Mouse (Mus musculus) heart, postnatal 0 days (tissue): Measurements from ENCODE around the gene Zfhx3. TPM values are rescaled to one million over a fixed set of nuclear protein-coding genes. Genes with fewer than 3 reads are reported as not detected.

ENCODE experiments used
- ATAC-seq: fragments of 200-750 bp; cut with Nextera tagmentation; 2 replicates; pipeline ENCODE4 v1.8.0; 2017; ENCODE audit warnings: low read depth, moderate number of reproducible peaks, moderate library complexity; ENCODE audit not compliant: insufficient read depth
- DNase-seq: peaks from one replicate; pipeline ENCODE4 v3.0.0-alpha.2; 2016; ENCODE audit warnings: low spot score
- H3K27ac ChIP-seq: fragments of 300-500 bp; sonication (generic); 2 replicates; pipeline ENCODE4 v1.5.1; 2014; ENCODE audit warnings: low read depth, mild to moderate bottlenecking
- H3K27me3 ChIP-seq: fragments of 300-500 bp; sonication (generic); 2 replicates; pipeline ENCODE4 v1.6.1; 2014; ENCODE audit warnings: low read length, mixed read lengths; ENCODE audit not compliant: control insufficient read depth, insufficient read depth
- H3K36me3 ChIP-seq: fragments of 300-500 bp; sonication (generic); replicated peaks from 2 replicates; pipeline ENCODE4 v1.6.1; 2014; ENCODE audit warnings: low read length, mixed read lengths; ENCODE audit not compliant: control insufficient read depth, insufficient read depth
- H3K4me1 ChIP-seq: fragments of 300-500 bp; sonication (generic); 2 replicates; pipeline ENCODE4 v1.6.1; 2014; ENCODE audit warnings: antibody characterized with exemption; ENCODE audit not compliant: control insufficient read depth, insufficient read depth
- H3K4me2 ChIP-seq: fragments of 300-500 bp; sonication (generic); 2 replicates; pipeline ENCODE4 v1.6.1; 2014; ENCODE audit warnings: low read depth, mild to moderate bottlenecking, low read length, moderate library complexity
- H3K4me3 ChIP-seq: fragments of 300-500 bp; sonication (generic); 2 replicates; pipeline ENCODE4 v1.5.1; 2014; ENCODE audit warnings: low read depth, low read length
- H3K9ac ChIP-seq: fragments of 300-500 bp; sonication (generic); replicated peaks from 2 replicates; pipeline ENCODE4 v1.6.1; 2014; ENCODE audit warnings: low read depth, low read length, mixed read lengths
- H3K9me3 ChIP-seq: fragments of 300-500 bp; sonication (generic); replicated peaks from 2 replicates; pipeline ENCODE4 v1.6.1; 2016; ENCODE audit warnings: low read length; ENCODE audit not compliant: control insufficient read depth
- CTCF ChIP-seq: IDR thresholded peaks from 2 replicates; pipeline ENCODE4 v1.5.1; 2016; ENCODE audit warnings: antibody characterized with exemption, control low read depth, low read depth
- EP300 ChIP-seq: IDR thresholded peaks from 2 replicates; pipeline ENCODE4 v1.6.1; 2016; ENCODE audit warnings: antibody characterized with exemption, low read depth
- WGBS: fragments of 180-500 bp; shearing (Covaris S2); extraction: QIAGEN DNeasy Blood & Tissue Kit; methylation state at CpG from one replicate; pipeline ENCODE4 v1.1.7; 2014; 5-methylcytosine and 5-hydroxymethylcytosine counted together
- polyA plus RNA-seq: library from polyadenylated mRNA; unstranded; fragments of >200 nt; fragmentation: Nextera tagmentation; extraction: Ambion mirVana; gene quantifications from 2 replicates; pipeline ENCODE4 v1.2.1, GENCODE M21; 2015
- total RNA-seq: library from RNA; depleted of rRNA; stranded (reverse); fragments of >200 nt; gene quantifications from 2 replicates; pipeline ENCODE4 v1.2.3, GENCODE M21; 2014; ENCODE audit warnings: low replicate concordance

Zfhx3 gene
- total and polyA plus RNA-seq, 2 experiments from 2014 or later: 2.0 to 2.5 TPM

- Histone ChIP-seq H3K27ac (no peak overlapping the region), H3K4me2 (no peak overlapping the region), H3K9me3 (peaks cover 30% of the 10 kb centered on the region), H3K4me3 (no peak overlapping the region), H3K9ac (no peak overlapping the region), H3K4me1 (no peaks in the 10 kb centered on the region), H3K27me3 (no peaks in the 10 kb centered on the region), H3K36me3 (peaks cover 85% of the 10 kb centered on the region)
- 91% methylated on average over 12 of the region's 12 CpGs for WGBS
- no peak for TF ChIP-seq CTCF
- TF ChIP-seq EP300: no peak
- DNase-seq (no peak), ATAC-seq (no peak)
Observed at GRCm38 (mm10) chr8:108951560-108951959, 1009.1 kb downstream of the Zfhx3 start.

- DNase-seq (no peak), ATAC-seq (0 out of 2 replicates have a peak, but pooled peaks have one; percentile 24)
- TF ChIP-seq CTCF: no peak
- TF ChIP-seq EP300: no peak
- Histone ChIP-seq H3K4me1 (no peaks in the 10 kb centered on the region), H3K9me3 (no peaks in the 10 kb centered on the region), H3K27ac (no peak overlapping the region), H3K9ac (no peak overlapping the region), H3K4me2 (peak overlapping the region; percentile 51), H3K27me3 (no peaks in the 10 kb centered on the region), H3K36me3 (peaks cover 40% of the 10 kb centered on the region), H3K4me3 (peak overlapping the region; percentile 23)
- WGBS: 68% methylated on average over 30 of the region's 37 CpGs
Observed at GRCm38 (mm10) chr8:108956416-108956815, 1014.0 kb downstream of the Zfhx3 start.

DNA sequence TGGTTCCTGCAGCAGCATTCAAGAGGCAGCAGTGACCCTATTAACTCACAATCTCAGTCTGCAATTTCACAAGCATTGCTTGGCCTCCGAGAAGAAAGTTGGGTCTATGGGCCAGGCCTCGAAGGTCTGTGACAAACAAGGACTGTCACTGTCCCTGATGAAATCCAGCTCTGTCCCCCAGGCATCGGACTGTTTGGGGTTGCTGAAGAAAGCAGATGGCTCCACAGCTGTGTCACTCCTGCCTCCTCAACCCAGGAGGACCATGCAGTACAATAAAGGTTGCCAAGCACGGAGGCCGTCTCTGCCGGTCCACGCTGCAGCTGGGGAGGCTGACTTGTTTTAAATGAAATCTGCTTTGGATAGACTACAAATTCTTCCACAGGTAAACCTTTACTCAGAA, 1020.1 kb downstream of the Zfhx3 start:
- TF ChIP-seq CTCF: no peak
- no peak for TF ChIP-seq EP300
- Histone ChIP-seq H3K4me1 (no peaks in the 10 kb centered on the region), H3K36me3 (no peaks in the 10 kb centered on the region), H3K4me2 (no peak overlapping the region), H3K9ac (no peak overlapping the region), H3K27me3 (no peaks in the 10 kb centered on the region), H3K4me3 (no peak overlapping the region), H3K9me3 (no peaks in the 10 kb centered on the region), H3K27ac (no peak overlapping the region)
- no peak for ATAC-seq
- no peak for DNase-seq
- 67% methylated on average over 7 of the region's 7 CpGs for WGBS

GRCm38 (mm10) chr8:108963181-108963580, 1020.7 kb downstream of the Zfhx3 start:
- Histone ChIP-seq H3K9ac (no peak overlapping the region), H3K4me2 (no peak overlapping the region), H3K4me1 (no peaks in the 10 kb centered on the region), H3K4me3 (no peak overlapping the region), H3K27ac (no peak overlapping the region), H3K27me3 (no peaks in the 10 kb centered on the region), H3K9me3 (no peaks in the 10 kb centered on the region), H3K36me3 (no peaks in the 10 kb centered on the region)
- 89% methylated on average over 2 of the region's 2 CpGs for WGBS
- no peak for ATAC-seq
- no peak for DNase-seq
- TF ChIP-seq EP300: no peak
- no peak for TF ChIP-seq CTCF

DNA sequence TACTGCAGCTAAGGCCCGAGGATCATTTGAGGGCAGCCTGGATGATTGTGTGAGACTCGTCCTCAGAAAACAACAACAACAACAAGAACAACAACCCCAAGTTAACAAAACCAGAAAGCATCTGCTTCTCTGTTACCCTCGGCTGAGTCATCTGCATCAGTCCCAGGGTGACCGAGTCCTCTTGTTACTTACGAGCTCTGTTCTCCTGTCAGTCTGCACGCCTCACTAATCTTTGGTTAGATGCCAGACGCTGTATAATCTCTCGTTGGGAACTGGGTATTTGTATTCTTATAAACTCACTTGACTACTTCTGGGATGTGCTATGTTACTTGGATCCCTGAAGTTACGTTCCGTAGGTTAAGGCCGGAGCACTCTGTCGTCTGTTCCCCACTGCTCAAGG, 1023.6 kb downstream of the Zfhx3 start:
- H3K9me3 ChIP-seq: no peaks in the 10 kb centered on the region
- no peak overlapping the region for H3K9ac ChIP-seq
- H3K36me3 ChIP-seq: no peaks in the 10 kb centered on the region
- DNase-seq: no peak
- no peak for ATAC-seq
- no peak for TF ChIP-seq EP300
- no peak for TF ChIP-seq CTCF
- H3K27ac ChIP-seq: no peak overlapping the region
- H3K4me2 ChIP-seq: no peak overlapping the region
- H3K4me1 ChIP-seq: no peaks in the 10 kb centered on the region
- H3K27me3 ChIP-seq: no peaks in the 10 kb centered on the region
- H3K4me3 ChIP-seq: no peak overlapping the region
- 58% methylated on average over 12 of the region's 12 CpGs for WGBS

- no peaks in the 10 kb centered on the region for H3K4me1 ChIP-seq
- H3K4me2 ChIP-seq: no peak overlapping the region
- H3K4me3 ChIP-seq: no peak overlapping the region
- no peak for DNase-seq
- no peaks in the 10 kb centered on the region for H3K9me3 ChIP-seq
- WGBS: 82% methylated on average over 9 of the region's 9 CpGs
- ATAC-seq: no peak
- no peaks in the 10 kb centered on the region for H3K36me3 ChIP-seq
- H3K27ac ChIP-seq: no peak overlapping the region
- TF ChIP-seq EP300 (no peak), CTCF (no peak)
- no peak overlapping the region for H3K9ac ChIP-seq
- H3K27me3 ChIP-seq: no peaks in the 10 kb centered on the region
Observed at GRCm38 (mm10) chr8:108973639-108974325, 1031.3 kb downstream of the Zfhx3 start.
